Mouse (Mus musculus): ENCODE results near the gene Phactr1. TPM values are rescaled to one million over a fixed set of nuclear protein-coding genes. Genes with fewer than 3 reads are reported as not detected.
A peak's percentile ranks its signal among the peaks of the same experiment; 100 is the strongest.

Phactr1 gene
- polyA plus RNA-seq, 1 experiment from 2014 or later = 8.1 TPM

DNA sequence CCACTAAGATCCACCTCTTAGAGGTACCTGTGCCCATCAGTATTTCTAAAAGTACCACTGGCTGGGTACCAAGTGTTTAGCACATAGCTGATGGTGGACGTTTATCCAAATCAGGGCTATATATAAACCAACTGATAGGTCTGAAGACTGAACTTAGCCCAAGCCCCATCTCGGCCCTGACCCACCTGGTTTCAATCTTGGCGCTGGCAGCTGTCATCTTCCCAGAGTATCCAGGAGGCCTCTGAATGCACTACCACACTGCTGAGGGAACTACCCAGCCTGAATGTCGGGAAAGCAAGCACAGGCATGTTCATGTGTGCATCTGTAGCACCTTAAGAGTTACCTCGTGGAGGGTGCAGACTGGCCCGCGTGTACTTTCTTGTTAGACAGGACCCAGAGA lies 422.5 kb downstream of the Phactr1 start:
- Histone ChIP-seq H3K9me3 (replicated peaks; ENCODE audit: control insufficient read depth, low read length) (no peaks in the 10 kb centered on the region), H3K36me3 (ENCODE audit: control insufficient read depth, insufficient read depth, low read length) (no peaks in the 10 kb centered on the region), H3K27me3 (ENCODE audit: control insufficient read depth, insufficient read depth, low read length) (no peaks in the 10 kb centered on the region), H3K4me1 (ENCODE audit: control insufficient read depth, insufficient read depth, low read length) (no peaks in the 10 kb centered on the region), H3K4me3 (replicated peaks; ENCODE audit: low read length) (no peak overlapping the region), H3K9ac (ENCODE audit: low read length) (no peak overlapping the region), H3K27ac (ENCODE audit: low read length) (no peak overlapping the region), H3K4me2 (ENCODE audit: low read depth, low read length) (no peak overlapping the region)
- ATAC-seq (ENCODE audit: insufficient read depth, low FRiP score) = no peak; the same call in 1 of the 2 replicates
- WGBS = 65% methylated on average over 7 of the region's 7 CpGs

DNA sequence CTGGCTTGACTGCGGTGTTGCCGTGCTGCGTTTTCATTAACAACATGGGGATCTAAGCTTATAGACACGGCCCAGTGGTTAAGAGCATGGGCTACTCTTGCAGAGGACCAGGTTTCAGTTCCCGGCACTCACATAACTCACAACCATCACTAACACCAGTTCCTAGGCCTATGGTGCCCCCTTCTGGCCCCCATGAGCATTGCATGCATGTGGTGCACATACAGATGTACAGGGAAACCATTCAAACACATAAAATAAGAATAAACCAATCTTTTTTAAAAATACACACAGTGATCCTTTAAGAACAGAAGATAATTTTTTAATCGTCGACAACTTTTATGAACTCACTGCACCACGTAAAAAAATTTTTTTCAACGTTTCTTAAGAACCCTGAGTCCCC lies 424.1 kb downstream of the Phactr1 start:
- no peak overlapping the region for H3K4me2 ChIP-seq (ENCODE audit: low read depth, low read length)
- H3K4me3 ChIP-seq (replicated peaks; ENCODE audit: low read length) = no peak overlapping the region
- no peaks in the 10 kb centered on the region for H3K4me1 ChIP-seq (ENCODE audit: control insufficient read depth, insufficient read depth, low read length)
- no peak overlapping the region for H3K27ac ChIP-seq (ENCODE audit: low read length)
- ATAC-seq (ENCODE audit: insufficient read depth, low FRiP score) = no peak
- H3K9ac ChIP-seq (ENCODE audit: low read length) = no peak overlapping the region
- H3K27me3 ChIP-seq (ENCODE audit: control insufficient read depth, insufficient read depth, low read length) = no peaks in the 10 kb centered on the region
- H3K9me3 ChIP-seq (replicated peaks; ENCODE audit: control insufficient read depth, low read length) = no peaks in the 10 kb centered on the region
- 94% methylated on average over 9 of the region's 9 CpGs for WGBS
- H3K36me3 ChIP-seq (ENCODE audit: control insufficient read depth, insufficient read depth, low read length) = no peaks in the 10 kb centered on the region

DNA sequence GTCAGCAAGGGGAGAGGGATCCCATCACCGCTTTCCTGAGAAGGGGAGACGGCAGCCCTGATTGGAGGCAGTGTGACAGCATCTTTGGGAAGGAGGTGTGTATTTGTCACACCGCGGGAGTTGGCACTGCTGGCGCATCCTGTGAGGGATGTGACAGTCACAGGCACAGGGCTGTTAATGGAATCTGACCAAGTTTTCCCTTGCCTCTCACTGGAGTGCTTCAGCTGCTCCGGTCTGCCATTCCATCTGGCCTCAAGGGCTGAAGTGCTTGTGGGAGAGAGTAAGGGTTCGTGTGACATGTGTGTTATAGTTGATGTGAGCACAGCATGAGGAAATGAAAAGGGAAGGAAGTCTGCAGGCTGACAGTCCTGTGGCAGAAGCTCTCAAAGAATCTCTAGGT lies 431.9 kb downstream of the Phactr1 start:
- no peak overlapping the region for H3K4me2 ChIP-seq (ENCODE audit: low read depth, low read length)
- no peaks in the 10 kb centered on the region for H3K9me3 ChIP-seq (replicated peaks; ENCODE audit: control insufficient read depth, low read length)
- no peaks in the 10 kb centered on the region for H3K27me3 ChIP-seq (ENCODE audit: control insufficient read depth, insufficient read depth, low read length)
- no peaks in the 10 kb centered on the region for H3K4me1 ChIP-seq (ENCODE audit: control insufficient read depth, insufficient read depth, low read length)
- WGBS = 62% methylated on average over 7 of the region's 7 CpGs
- ATAC-seq (ENCODE audit: insufficient read depth, low FRiP score) = no peak
- no peak overlapping the region for H3K9ac ChIP-seq (ENCODE audit: low read length)
- no peak overlapping the region for H3K4me3 ChIP-seq (replicated peaks; ENCODE audit: low read length)
- no peaks in the 10 kb centered on the region for H3K36me3 ChIP-seq (ENCODE audit: control insufficient read depth, insufficient read depth, low read length)
- H3K27ac ChIP-seq (ENCODE audit: low read length) = no peak overlapping the region

DNA sequence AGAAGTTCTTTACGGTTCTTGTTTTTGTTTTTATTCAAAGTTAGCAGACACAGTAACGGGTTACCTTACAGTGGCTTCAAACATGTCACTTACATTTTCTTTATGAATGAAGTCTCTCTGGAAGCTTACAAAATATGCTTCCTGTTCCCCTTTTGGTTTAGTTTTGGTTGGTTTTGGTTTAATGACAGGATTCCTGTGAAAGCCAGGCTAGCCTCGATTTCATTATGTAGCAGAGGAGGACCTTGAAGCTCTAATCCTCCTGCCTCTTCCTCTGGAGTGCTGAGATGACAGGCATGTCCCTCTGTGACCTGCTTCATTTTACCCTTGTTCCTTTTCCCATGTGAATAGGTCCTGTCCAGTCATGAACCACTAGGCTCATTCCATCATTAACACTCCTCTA lies 432.3 kb downstream of the Phactr1 start:
- no peak overlapping the region for H3K9ac ChIP-seq (ENCODE audit: low read length)
- ATAC-seq (ENCODE audit: insufficient read depth, low FRiP score) = no peak
- no peak overlapping the region for H3K27ac ChIP-seq (ENCODE audit: low read length)
- H3K9me3 ChIP-seq (replicated peaks; ENCODE audit: control insufficient read depth, low read length) = no peaks in the 10 kb centered on the region
- H3K36me3 ChIP-seq (ENCODE audit: control insufficient read depth, insufficient read depth, low read length) = no peaks in the 10 kb centered on the region
- H3K27me3 ChIP-seq (ENCODE audit: control insufficient read depth, insufficient read depth, low read length) = no peaks in the 10 kb centered on the region
- H3K4me2 ChIP-seq (ENCODE audit: low read depth, low read length) = no peak overlapping the region
- H3K4me3 ChIP-seq (replicated peaks; ENCODE audit: low read length) = no peak overlapping the region
- WGBS = 74% methylated on average over 3 of the region's 3 CpGs
- no peaks in the 10 kb centered on the region for H3K4me1 ChIP-seq (ENCODE audit: control insufficient read depth, insufficient read depth, low read length)

DNA sequence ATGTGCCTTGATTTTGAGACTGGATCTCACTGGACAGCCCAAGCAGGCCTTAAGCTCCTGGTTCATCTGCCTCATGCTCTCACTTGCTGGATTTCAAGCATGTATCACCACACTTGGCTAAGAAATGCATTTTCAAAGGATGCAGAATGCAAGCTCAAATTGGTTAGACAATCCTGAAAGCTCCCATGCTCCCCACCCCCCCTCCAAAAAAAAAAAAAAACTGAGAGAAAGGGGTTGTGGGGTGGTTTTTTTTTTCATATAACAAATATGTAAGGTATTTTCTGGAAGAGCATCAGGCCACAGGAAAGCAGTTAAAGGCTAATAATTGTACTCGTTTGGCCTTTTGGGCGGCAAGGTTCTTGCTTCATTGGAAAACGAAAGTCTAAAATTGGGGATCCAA lies 432.7 kb downstream of the Phactr1 start:
- 90% methylated on average over 3 of the region's 3 CpGs for WGBS
- H3K36me3 ChIP-seq (ENCODE audit: control insufficient read depth, insufficient read depth, low read length) = no peaks in the 10 kb centered on the region
- H3K4me1 ChIP-seq (ENCODE audit: control insufficient read depth, insufficient read depth, low read length) = no peaks in the 10 kb centered on the region
- no peak for ATAC-seq (ENCODE audit: insufficient read depth, low FRiP score)
- H3K27ac ChIP-seq (ENCODE audit: low read length) = no peak overlapping the region
- H3K27me3 ChIP-seq (ENCODE audit: control insufficient read depth, insufficient read depth, low read length) = no peaks in the 10 kb centered on the region
- no peak overlapping the region for H3K4me3 ChIP-seq (replicated peaks; ENCODE audit: low read length)
- no peak overlapping the region for H3K9ac ChIP-seq (ENCODE audit: low read length)
- H3K4me2 ChIP-seq (ENCODE audit: low read depth, low read length) = no peak overlapping the region
- no peaks in the 10 kb centered on the region for H3K9me3 ChIP-seq (replicated peaks; ENCODE audit: control insufficient read depth, low read length)

DNA sequence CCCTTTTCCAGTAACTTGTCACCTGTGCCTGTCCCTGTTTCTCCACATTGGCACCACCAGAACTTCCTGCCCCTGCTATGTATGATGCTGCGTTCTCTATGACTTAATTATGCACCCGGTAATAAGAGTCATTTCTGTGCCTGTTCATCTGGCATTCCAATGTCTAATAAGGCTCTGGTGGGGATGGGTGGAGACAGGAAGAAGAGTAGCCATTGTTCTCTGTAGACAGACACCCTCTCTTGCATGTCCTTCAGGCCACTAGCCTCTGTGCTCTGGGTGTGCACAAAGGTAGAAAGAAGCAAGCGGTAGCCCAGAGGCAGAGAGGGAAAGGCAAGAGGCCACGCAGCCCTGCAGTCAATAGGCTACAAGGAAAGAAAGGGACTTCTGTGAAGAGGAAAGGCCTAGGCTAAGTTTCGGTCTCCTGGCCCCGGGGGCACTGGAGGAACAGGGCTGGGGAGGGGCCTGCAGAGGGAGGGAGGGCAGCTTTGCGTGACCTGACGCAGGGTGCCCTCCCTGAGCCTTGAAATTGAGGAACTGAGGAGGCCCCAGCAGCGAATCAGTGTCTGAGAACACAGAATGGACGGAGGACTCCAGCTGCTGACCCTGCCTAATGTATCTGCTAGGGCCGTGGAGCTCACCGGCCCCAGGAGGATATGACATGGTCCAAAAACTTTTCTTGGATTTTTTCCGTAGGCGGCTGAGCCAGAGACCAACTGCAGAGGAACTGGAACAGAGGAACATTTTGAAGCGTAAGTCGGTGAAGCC lies 442.1 kb downstream of the Phactr1 start:
- no peak overlapping the region for H3K27ac ChIP-seq (ENCODE audit: low read length)
- no peak overlapping the region for H3K4me3 ChIP-seq (replicated peaks; ENCODE audit: low read length)
- H3K27me3 ChIP-seq (ENCODE audit: control insufficient read depth, insufficient read depth, low read length) = no peaks in the 10 kb centered on the region
- no peaks in the 10 kb centered on the region for H3K9me3 ChIP-seq (replicated peaks; ENCODE audit: control insufficient read depth, low read length)
- no peak overlapping the region for H3K4me2 ChIP-seq (ENCODE audit: low read depth, low read length)
- H3K36me3 ChIP-seq (ENCODE audit: control insufficient read depth, insufficient read depth, low read length) = no peaks in the 10 kb centered on the region
- no peaks in the 10 kb centered on the region for H3K4me1 ChIP-seq (ENCODE audit: control insufficient read depth, insufficient read depth, low read length)
- H3K9ac ChIP-seq (ENCODE audit: low read length) = no peak overlapping the region
- no peak for ATAC-seq (ENCODE audit: insufficient read depth, low FRiP score)
- WGBS = 68% methylated on average over 16 of the region's 16 CpGs

DNA sequence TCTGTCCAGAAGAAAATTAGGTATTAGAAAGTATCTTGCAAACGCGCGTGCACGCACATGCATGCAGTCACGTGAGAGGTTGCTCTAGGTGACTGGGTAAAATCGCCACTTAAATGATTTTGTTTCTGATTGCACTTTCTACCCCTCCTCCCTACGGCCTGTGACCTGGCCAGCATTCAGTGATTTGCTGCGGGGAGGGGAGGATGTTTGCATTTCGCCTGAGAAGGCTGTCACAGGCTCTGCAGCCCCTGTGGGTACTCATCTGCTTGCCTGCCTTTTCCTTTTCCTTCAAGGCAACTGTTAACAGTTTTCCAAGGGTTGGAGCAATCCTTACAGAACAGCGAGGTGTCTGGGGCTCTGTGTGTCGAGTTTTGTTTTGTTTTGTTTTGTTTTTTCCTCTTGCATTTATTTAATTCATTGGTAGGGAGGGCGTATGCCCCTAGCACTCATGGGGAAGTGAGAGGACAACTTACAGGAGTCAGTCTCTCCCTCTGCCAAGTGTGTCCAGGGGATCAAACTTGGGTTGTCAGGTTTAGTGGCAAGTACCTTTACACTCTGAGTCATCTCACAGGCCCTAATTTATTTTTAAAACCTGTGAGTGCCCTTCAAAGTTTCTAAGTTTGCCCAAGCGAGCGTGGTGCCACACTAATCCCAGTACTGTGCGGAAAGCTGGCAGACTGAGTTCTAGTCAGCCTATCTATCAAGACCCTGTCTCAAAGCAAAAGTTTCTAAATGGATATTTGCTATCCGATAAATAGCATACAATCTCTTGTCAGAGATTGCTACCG lies 443.7 kb downstream of the Phactr1 start:
- no peak overlapping the region for H3K9ac ChIP-seq (ENCODE audit: low read length)
- no peaks in the 10 kb centered on the region for H3K27me3 ChIP-seq (ENCODE audit: control insufficient read depth, insufficient read depth, low read length)
- no peak overlapping the region for H3K4me3 ChIP-seq (replicated peaks; ENCODE audit: low read length)
- no peaks in the 10 kb centered on the region for H3K9me3 ChIP-seq (replicated peaks; ENCODE audit: control insufficient read depth, low read length)
- WGBS = 32% methylated on average over 17 of the region's 17 CpGs
- H3K4me1 ChIP-seq (ENCODE audit: control insufficient read depth, insufficient read depth, low read length) = no peaks in the 10 kb centered on the region
- H3K36me3 ChIP-seq (ENCODE audit: control insufficient read depth, insufficient read depth, low read length) = no peaks in the 10 kb centered on the region
- peak overlapping the region; percentile 18 for H3K4me2 ChIP-seq (ENCODE audit: low read depth, low read length)
- H3K27ac ChIP-seq (ENCODE audit: low read length) = no peak overlapping the region
- ATAC-seq (ENCODE audit: insufficient read depth, low FRiP score) = no peak

DNA sequence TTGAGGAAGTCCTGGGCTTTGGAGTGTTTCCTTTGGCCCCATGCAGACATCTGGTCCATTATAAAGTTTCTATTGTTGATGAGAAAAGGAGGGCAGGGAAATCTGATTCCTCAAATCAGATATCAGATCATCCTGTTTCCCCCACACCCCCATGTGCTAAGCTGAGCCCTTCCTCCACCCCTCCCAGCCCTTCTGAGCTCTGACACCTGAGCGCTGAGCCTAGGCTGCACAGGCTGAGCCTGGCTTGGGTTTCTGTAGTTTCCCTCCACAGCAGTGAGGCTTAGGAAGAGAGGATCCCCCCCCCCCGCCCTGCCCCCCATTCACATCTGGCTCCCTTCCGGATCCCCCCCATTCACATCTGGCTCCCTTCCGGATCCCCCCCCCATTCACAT lies 444.3 kb downstream of the Phactr1 start:
- Histone ChIP-seq H3K27ac (ENCODE audit: low read length) (no peak overlapping the region), H3K4me2 (ENCODE audit: low read depth, low read length) (no peak overlapping the region), H3K9ac (ENCODE audit: low read length) (no peak overlapping the region), H3K4me1 (ENCODE audit: control insufficient read depth, insufficient read depth, low read length) (no peaks in the 10 kb centered on the region), H3K9me3 (replicated peaks; ENCODE audit: control insufficient read depth, low read length) (no peaks in the 10 kb centered on the region), H3K36me3 (ENCODE audit: control insufficient read depth, insufficient read depth, low read length) (no peaks in the 10 kb centered on the region), H3K4me3 (replicated peaks; ENCODE audit: low read length) (no peak overlapping the region), H3K27me3 (ENCODE audit: control insufficient read depth, insufficient read depth, low read length) (no peaks in the 10 kb centered on the region)
- ATAC-seq (ENCODE audit: insufficient read depth, low FRiP score) = no peak
- 26% methylated on average over 4 of the region's 4 CpGs for WGBS

DNA sequence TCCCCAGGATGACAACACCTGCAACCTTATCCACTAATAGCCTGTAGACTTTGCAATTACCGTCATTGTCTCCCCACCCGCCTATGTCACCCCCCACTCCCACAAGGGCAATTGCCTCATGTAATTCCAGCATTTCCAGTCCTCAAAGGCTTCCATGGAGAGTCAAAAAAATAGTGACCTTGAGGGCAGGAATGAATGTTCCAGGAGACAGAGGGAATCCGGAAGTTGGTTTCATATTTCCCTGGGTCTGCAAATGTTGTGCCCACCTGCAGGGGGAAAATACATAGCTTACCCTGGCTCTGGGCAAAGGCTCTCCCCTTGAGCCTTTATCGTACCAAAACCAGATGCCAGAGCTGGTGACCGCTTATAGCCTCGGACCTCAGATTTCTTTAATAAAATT lies 449.7 kb downstream of the Phactr1 start:
- Histone ChIP-seq H3K27me3 (ENCODE audit: control insufficient read depth, insufficient read depth, low read length) (no peaks in the 10 kb centered on the region), H3K4me2 (ENCODE audit: low read depth, low read length) (no peak overlapping the region), H3K9me3 (replicated peaks; ENCODE audit: control insufficient read depth, low read length) (no peaks in the 10 kb centered on the region), H3K4me3 (replicated peaks; ENCODE audit: low read length) (no peak overlapping the region), H3K4me1 (ENCODE audit: control insufficient read depth, insufficient read depth, low read length) (peaks cover 5% of the 10 kb centered on the region), H3K36me3 (ENCODE audit: control insufficient read depth, insufficient read depth, low read length) (no peaks in the 10 kb centered on the region), H3K27ac (ENCODE audit: low read length) (no peak overlapping the region), H3K9ac (ENCODE audit: low read length) (no peak overlapping the region)
- 75% methylated on average over 6 of the region's 6 CpGs for WGBS
- ATAC-seq (ENCODE audit: insufficient read depth, low FRiP score) = no peak

Data from stomach, embryonic 16.5 days (tissue).